8 mouse cellular contexts compared by ENCODE assay signal in genomic region chr17:46384061-46384801, GRCm38 (mm10). TPM values are rescaled to one million over a fixed set of nuclear protein-coding genes. Genes with fewer than 3 reads are reported as not detected.
A peak's percentile ranks its signal among the peaks of the same experiment; 100 is the strongest.
DNase-seq lines count a peak whose midpoint lies in the region; ATAC-seq lines count a peak whose summit lies in the region.

No protein-coding gene starts in this region.

- H3K36me3 ChIP-seq in forebrain, embryonic 16.5 days (ENCODE audit: control insufficient read depth, insufficient read depth): peaks cover under 1% of the 10 kb centered on the region; the same call in 1 of the 2 replicates
- peaks cover 2% of the 10 kb centered on the region for H3K36me3 ChIP-seq in liver, embryonic 11.5 days (ENCODE audit: control insufficient read depth, insufficient read depth, low read length)
- H3K36me3 ChIP-seq in neural tube, embryonic 11.5 days (ENCODE audit: control insufficient read depth, insufficient read depth, low read length): 0 out of 2 replicates have a peak, but pooled peaks cover 2% of the 10 kb centered on the region

- ATAC-seq in frontal cortex, adult (ENCODE audit: low TSS enrichment): no peak
- ATAC-seq in forebrain, embryonic 16.5 days: no peak
- ATAC-seq in liver, embryonic 11.5 days (replicated peaks; ENCODE audit: low FRiP score): no peak
- peak; percentile 21 for ATAC-seq in neural tube, embryonic 11.5 days (ENCODE audit: insufficient read depth, low FRiP score, low TSS enrichment)

- whole genome bisulfite sequencing in forebrain, embryonic 16.5 days: under 1% methylated on average over 70 of the region's 70 CpGs
- WGBS in liver, embryonic 11.5 days: 2% methylated on average over 70 of the region's 70 CpGs
- 1% methylated on average over 60 of the region's 70 CpGs for WGBS in neural tube, embryonic 11.5 days

- no peaks in the 10 kb centered on the region for H3K27me3 ChIP-seq in forebrain, embryonic 16.5 days (replicated peaks; ENCODE audit: control insufficient read depth, insufficient read depth, low read length)
- no peaks in the 10 kb centered on the region for H3K27me3 ChIP-seq in liver, embryonic 11.5 days (replicated peaks; ENCODE audit: control insufficient read depth, insufficient read depth, low read length)
- no peaks in the 10 kb centered on the region for H3K27me3 ChIP-seq in neural tube, embryonic 11.5 days (ENCODE audit: control insufficient read depth, insufficient read depth, low read length)

- H3K9ac ChIP-seq in forebrain, embryonic 16.5 days (replicated peaks; ENCODE audit: low read depth, low read length): peak overlapping the region; percentile 94
- peak overlapping the region; percentile 94 for H3K9ac ChIP-seq in liver, embryonic 11.5 days (ENCODE audit: low read depth, low read length)
- H3K9ac ChIP-seq in neural tube, embryonic 11.5 days (ENCODE audit: low read length): peak overlapping the region; percentile 94

- no peak overlapping the region for H3K27ac ChIP-seq in brown adipose tissue, adult 24 weeks (replicated peaks; ENCODE audit: low read depth, low read length)
- H3K27ac ChIP-seq in forebrain, embryonic 16.5 days (ENCODE audit: low read length): peak overlapping the region; percentile 89
- peak overlapping the region; percentile 86 for H3K27ac ChIP-seq in liver, embryonic 11.5 days (ENCODE audit: low read depth, low read length)
- H3K27ac ChIP-seq in neural tube, embryonic 11.5 days (ENCODE audit: low read depth, low read length): peak overlapping the region; percentile 90

- H3K4me1 ChIP-seq in brown adipose tissue, adult 24 weeks (ENCODE audit: control insufficient read depth, insufficient read depth, insufficient read length, low read length): no peaks in the 10 kb centered on the region; the same call in none of the 2 replicates
- H3K4me1 ChIP-seq in forebrain, embryonic 16.5 days (replicated peaks; ENCODE audit: control insufficient read depth, insufficient read depth, low read length): peaks cover 13% of the 10 kb centered on the region
- peaks cover 5% of the 10 kb centered on the region; the same call in 1 of the 2 replicates for H3K4me1 ChIP-seq in liver, embryonic 11.5 days (replicated peaks; ENCODE audit: control insufficient read depth, insufficient read depth, low read length)
- peaks cover 8% of the 10 kb centered on the region for H3K4me1 ChIP-seq in neural tube, embryonic 11.5 days (ENCODE audit: control insufficient read depth, insufficient read depth, low read length)

- H3K4me3 ChIP-seq in brown adipose tissue, adult 24 weeks (ENCODE audit: insufficient read depth, low read depth, low read length): peak overlapping the region; percentile 78
- peak overlapping the region; percentile 89 for H3K4me3 ChIP-seq in forebrain, embryonic 16.5 days (replicated peaks; ENCODE audit: low read length)
- H3K4me3 ChIP-seq in liver, embryonic 11.5 days (ENCODE audit: low read depth, low read length): peak overlapping the region; percentile 88
- H3K4me3 ChIP-seq in neural tube, embryonic 11.5 days (ENCODE audit: low read depth, low read length): peak overlapping the region; percentile 95

- peak; percentile 17 to 26 for DNase-seq in frontal cortex, postnatal 10 days (ENCODE audit: low spot score in 2 of 2)
- peak; percentile 50 for DNase-seq in induced T-regulatory cell, adult 2 months (ENCODE audit: low read depth)
- DNase-seq in liver, embryonic 11.5 days (ENCODE audit: low spot score): peak; percentile 62
- DNase-seq in neural tube, embryonic 11.5 days (ENCODE audit: low spot score): peak; percentile 51
- peak; percentile 5 to 26 for DNase-seq in thymus, adult 18-20 months

- H3K9me3 ChIP-seq in forebrain, embryonic 16.5 days (ENCODE audit: control insufficient read depth, low read length): no peaks in the 10 kb centered on the region
- no peaks in the 10 kb centered on the region for H3K9me3 ChIP-seq in liver, embryonic 11.5 days (ENCODE audit: control insufficient read depth, low read length)
- no peaks in the 10 kb centered on the region for H3K9me3 ChIP-seq in neural tube, embryonic 11.5 days (ENCODE audit: control insufficient read depth, low read length)

- H3K4me2 ChIP-seq in forebrain, embryonic 16.5 days (ENCODE audit: low read length): peak overlapping the region; percentile 65
- H3K4me2 ChIP-seq in liver, embryonic 11.5 days: peak overlapping the region; percentile 97
- H3K4me2 ChIP-seq in neural tube, embryonic 11.5 days (ENCODE audit: low read depth): peak overlapping the region; percentile 87

RNA-seq across cellular contexts. Expression of gene Zfp318, which starts 0.7 kb away (rescaled TPM):
- 8.0 and 12.4 TPM in 2 replicates for polyA plus RNA-seq in brown adipose tissue, adult 24 weeks (2012; ENCODE audit: insufficient read depth, insufficient read length, missing spikeins)
- polyA plus RNA-seq in forebrain, embryonic 16.5 days (2015; fragmentation: Nextera tagmentation; extraction: Ambion mirVana): 13.2 and 14.2 TPM in 2 replicates
- 5.7 and 6.3 TPM in 2 replicates for polyA plus RNA-seq in liver, embryonic 11.5 days (2014; fragmentation: Nextera tagmentation; extraction: Ambion mirVana)
- polyA plus RNA-seq in neural tube, embryonic 11.5 days (2014; fragmentation: Nextera tagmentation; extraction: Ambion mirVana): 15.0 and 15.8 TPM in 2 replicates

RNA-seq across cellular contexts. Expression of gene Crip3, which starts 44.5 kb away (rescaled TPM):
- not detected in 2 replicates for polyA plus RNA-seq in brown adipose tissue, adult 24 weeks (2012; ENCODE audit: insufficient read depth, insufficient read length, missing spikeins)
- 2.1 and 2.2 TPM in 2 replicates for polyA plus RNA-seq in forebrain, embryonic 16.5 days (2015; fragmentation: Nextera tagmentation; extraction: Ambion mirVana)
- 0.38 and 0.53 TPM in 2 replicates for polyA plus RNA-seq in liver, embryonic 11.5 days (2014; fragmentation: Nextera tagmentation; extraction: Ambion mirVana)
- 0.24 and 0.74 TPM in 2 replicates for polyA plus RNA-seq in neural tube, embryonic 11.5 days (2014; fragmentation: Nextera tagmentation; extraction: Ambion mirVana)

RNA-seq across cellular contexts. Expression of gene Slc22a7, which starts 54.0 kb away (rescaled TPM):
- polyA plus RNA-seq in brown adipose tissue, adult 24 weeks (2012; ENCODE audit: insufficient read depth, insufficient read length, missing spikeins): not detected in 2 replicates
- not detected in 2 replicates for polyA plus RNA-seq in forebrain, embryonic 16.5 days (2015; fragmentation: Nextera tagmentation; extraction: Ambion mirVana)
- not detected in 2 replicates for polyA plus RNA-seq in liver, embryonic 11.5 days (2014; fragmentation: Nextera tagmentation; extraction: Ambion mirVana)
- not detected in 2 replicates for polyA plus RNA-seq in neural tube, embryonic 11.5 days (2014; fragmentation: Nextera tagmentation; extraction: Ambion mirVana)

RNA-seq across cellular contexts. Expression of gene Abcc10, which starts 56.1 kb away (rescaled TPM):
- 2.7 and 3.5 TPM in 2 replicates for polyA plus RNA-seq in brown adipose tissue, adult 24 weeks (2012; ENCODE audit: insufficient read depth, insufficient read length, missing spikeins)
- polyA plus RNA-seq in forebrain, embryonic 16.5 days (2015; fragmentation: Nextera tagmentation; extraction: Ambion mirVana): 7.2 and 8.1 TPM in 2 replicates
- 3.9 and 4.4 TPM in 2 replicates for polyA plus RNA-seq in liver, embryonic 11.5 days (2014; fragmentation: Nextera tagmentation; extraction: Ambion mirVana)
- 5.5 and 8.4 TPM in 2 replicates for polyA plus RNA-seq in neural tube, embryonic 11.5 days (2014; fragmentation: Nextera tagmentation; extraction: Ambion mirVana)
